Mouse (Mus musculus) hindbrain, postnatal 0 days (tissue): ENCODE results near the gene Cxcr6. TPM values are rescaled to one million over a fixed set of nuclear protein-coding genes. Genes with fewer than 3 reads are reported as not detected.

Experiments
- ATAC-seq: fragments of 200-750 bp; cut with Nextera tagmentation; 2 replicates; pipeline ENCODE4 v1.8.0; 2017; ENCODE audit warnings: mild to moderate bottlenecking, moderate TSS enrichment, moderate library complexity
- DNase-seq: peaks from one replicate; pipeline ENCODE4 v3.0.0-alpha.2; 2015; ENCODE audit warnings: low spot score
- H3K27ac ChIP-seq: fragments of 300-500 bp; sonication (generic); 2 replicates; pipeline ENCODE4 v1.5.1; 2014; ENCODE audit warnings: mild to moderate bottlenecking
- H3K27me3 ChIP-seq: fragments of 300-500 bp; sonication (generic); 2 replicates; pipeline ENCODE4 v1.6.1; 2014; ENCODE audit warnings: low read length, mixed read lengths; ENCODE audit not compliant: insufficient read depth
- H3K36me3 ChIP-seq: fragments of 300-500 bp; sonication (generic); 2 replicates; pipeline ENCODE4 v1.6.1; 2014; ENCODE audit warnings: low read length, mixed read lengths; ENCODE audit not compliant: insufficient read depth
- H3K4me1 ChIP-seq: fragments of 300-500 bp; sonication (generic); 2 replicates; pipeline ENCODE4 v1.6.1; 2014; ENCODE audit warnings: antibody characterized with exemption, low read length, mixed read lengths; ENCODE audit not compliant: insufficient read depth
- H3K4me2 ChIP-seq: fragments of 300-500 bp; sonication (generic); 2 replicates; pipeline ENCODE4 v1.6.1; 2014; ENCODE audit warnings: low read depth, mild to moderate bottlenecking, low read length, moderate library complexity, mixed read lengths
- H3K4me3 ChIP-seq: fragments of 300-500 bp; sonication (generic); 2 replicates; pipeline ENCODE4 v1.5.1; 2014; ENCODE audit warnings: low read length
- H3K9ac ChIP-seq: fragments of 300-500 bp; sonication (generic); replicated peaks from 2 replicates; pipeline ENCODE4 v1.6.1; 2014; ENCODE audit warnings: mild to moderate bottlenecking, low read length, moderate library complexity, mixed read lengths
- H3K9me3 ChIP-seq: fragments of 300-500 bp; sonication (generic); 2 replicates; pipeline ENCODE4 v1.6.1; 2016; ENCODE audit warnings: low read length, mixed read lengths
- CTCF ChIP-seq: IDR thresholded peaks from 2 replicates; pipeline ENCODE4 v1.5.1; 2016; ENCODE audit warnings: antibody characterized with exemption, control low read depth, low read depth
- WGBS: fragments of 180-500 bp; shearing (Covaris S2); extraction: QIAGEN DNeasy Blood & Tissue Kit; methylation state at CpG from one replicate; pipeline ENCODE4 v1.1.7; 2014; 5-methylcytosine and 5-hydroxymethylcytosine counted together
- polyA plus RNA-seq: library from polyadenylated mRNA; unstranded; fragments of >200 nt; fragmentation: Nextera tagmentation; extraction: Ambion mirVana; gene quantifications from 2 replicates; pipeline ENCODE4 v1.2.1, GENCODE M21; 2015
- total RNA-seq: library from RNA; depleted of rRNA; stranded (reverse); fragments of >200 nt; gene quantifications from 2 replicates; pipeline ENCODE4 v1.2.3, GENCODE M21; 2014

Cxcr6 gene
- total and polyA plus RNA-seq, 2 experiments from 2014 or later, result not detected

- no peak for ATAC-seq
- Histone ChIP-seq H3K27me3 (no peaks in the 10 kb centered on the region), H3K36me3 (peaks cover 33% of the 10 kb centered on the region; the same call in 1 of the 2 replicates), H3K27ac (no peak overlapping the region), H3K9me3 (no peaks in the 10 kb centered on the region), H3K9ac (no peak overlapping the region), H3K4me2 (no peak overlapping the region), H3K4me1 (no peaks in the 10 kb centered on the region), H3K4me3 (no peak overlapping the region)
- no peak for TF ChIP-seq CTCF
- 77% methylated on average over 4 of the region's 4 CpGs for WGBS
- no peak for DNase-seq
These were observed 8.5 kb downstream of the Cxcr6 start for GRCm38 (mm10) chr9:123814821-123815220.

DNA sequence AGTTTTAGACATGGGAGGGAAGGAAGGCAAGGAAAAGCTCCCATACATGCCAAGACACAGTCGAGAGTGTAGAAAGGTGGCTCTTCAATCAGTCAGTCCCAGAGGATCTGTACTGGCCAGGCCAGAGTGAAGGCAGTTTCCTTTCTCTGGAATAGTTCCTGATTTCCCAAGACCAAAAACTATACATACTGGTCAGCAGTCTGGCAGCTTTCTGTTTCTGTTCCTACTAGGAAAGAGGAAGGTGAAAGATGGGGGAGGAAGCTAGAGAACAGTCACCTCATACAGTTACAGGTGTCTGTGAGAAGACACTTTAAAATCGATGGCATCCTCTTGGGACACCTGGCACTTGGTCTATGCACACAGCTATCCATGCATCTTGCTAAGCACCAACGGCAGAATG lies 9.2 kb downstream of the Cxcr6 start:
- Histone ChIP-seq H3K4me1 (no peaks in the 10 kb centered on the region), H3K27me3 (no peaks in the 10 kb centered on the region), H3K36me3 (peaks cover 33% of the 10 kb centered on the region; the same call in 1 of the 2 replicates), H3K27ac (no peak overlapping the region), H3K9ac (no peak overlapping the region), H3K9me3 (no peaks in the 10 kb centered on the region), H3K4me2 (no peak overlapping the region), H3K4me3 (no peak overlapping the region)
- DNase-seq (no peak), ATAC-seq (no peak)
- 91% methylated on average over 3 of the region's 3 CpGs for whole genome bisulfite sequencing
- TF ChIP-seq CTCF, result no peak

- H3K27ac ChIP-seq, result no peak overlapping the region
These were observed 9.7 kb downstream of the Cxcr6 start for GRCm38 (mm10) chr9:123815996-123816395.

DNA sequence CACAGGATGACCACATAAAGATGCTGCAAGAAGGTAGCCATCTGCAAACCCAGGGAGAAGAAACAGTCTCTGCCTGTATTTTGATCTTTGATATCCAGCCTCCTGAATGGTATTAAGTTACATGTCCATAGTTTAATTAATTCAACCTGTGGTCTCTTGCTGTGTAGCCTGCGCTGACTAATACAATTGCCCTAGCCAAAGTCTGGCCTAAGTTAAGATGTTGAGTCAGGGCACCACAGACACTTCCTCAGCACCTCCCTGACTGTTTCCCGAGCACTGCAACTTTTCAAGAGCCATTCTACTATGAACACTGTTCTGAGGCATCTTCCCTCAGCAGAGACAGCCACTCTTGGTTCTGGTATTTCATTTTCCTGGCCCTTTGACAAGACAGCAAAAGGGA lies 12.3 kb downstream of the Cxcr6 start:
- no peak overlapping the region for H3K4me3 ChIP-seq
- no peaks in the 10 kb centered on the region for H3K27me3 ChIP-seq
- no peak for TF ChIP-seq CTCF
- ATAC-seq (no peak), DNase-seq (no peak)
- no peak overlapping the region for H3K9ac ChIP-seq
- no peak overlapping the region for H3K27ac ChIP-seq
- 85% methylated on average over 2 of the region's 2 CpGs for WGBS
- H3K9me3 ChIP-seq, result no peaks in the 10 kb centered on the region
- H3K4me2 ChIP-seq, result no peak overlapping the region
- H3K36me3 ChIP-seq, result peaks cover 44% of the 10 kb centered on the region; the same call in 1 of the 2 replicates
- H3K4me1 ChIP-seq, result no peaks in the 10 kb centered on the region

More at GRCm38 (mm10) chr9:123815996-123816395, 9.7 kb downstream of the Cxcr6 start:
- Histone ChIP-seq H3K27me3 (no peaks in the 10 kb centered on the region), H3K36me3 (peaks cover 33% of the 10 kb centered on the region; the same call in 1 of the 2 replicates), H3K4me2 (no peak overlapping the region), H3K9me3 (no peaks in the 10 kb centered on the region), H3K4me1 (no peaks in the 10 kb centered on the region), H3K9ac (no peak overlapping the region), H3K4me3 (no peak overlapping the region)
- no peak for TF ChIP-seq CTCF
- DNase-seq (no peak), ATAC-seq (no peak)
- WGBS, result 70% methylated on average over 1 of the region's 1 CpGs

- TF ChIP-seq CTCF, result no peak
- no peak for ATAC-seq
- DNase-seq, result no peak
- Histone ChIP-seq H3K9ac (no peak overlapping the region), H3K27ac (no peak overlapping the region), H3K36me3 (peaks cover 65% of the 10 kb centered on the region), H3K4me3 (no peak overlapping the region), H3K27me3 (no peaks in the 10 kb centered on the region), H3K9me3 (no peaks in the 10 kb centered on the region), H3K4me2 (no peak overlapping the region), H3K4me1 (no peaks in the 10 kb centered on the region)
- WGBS, result 89% methylated on average over 3 of the region's 3 CpGs
These were observed 20.4 kb downstream of the Cxcr6 start for GRCm38 (mm10) chr9:123826631-123827030.

GRCm38 (mm10) chr9:123828916-123829315 lies 22.6 kb downstream of the Cxcr6 start:
- Histone ChIP-seq H3K4me2 (no peak overlapping the region), H3K27ac (no peak overlapping the region), H3K27me3 (no peaks in the 10 kb centered on the region), H3K4me1 (no peaks in the 10 kb centered on the region), H3K36me3 (peaks cover 49% of the 10 kb centered on the region), H3K4me3 (no peak overlapping the region), H3K9ac (no peak overlapping the region), H3K9me3 (no peaks in the 10 kb centered on the region)
- no peak for ATAC-seq
- TF ChIP-seq CTCF, result no peak
- no peak for DNase-seq
- 96% methylated on average over 4 of the region's 4 CpGs for WGBS

DNA sequence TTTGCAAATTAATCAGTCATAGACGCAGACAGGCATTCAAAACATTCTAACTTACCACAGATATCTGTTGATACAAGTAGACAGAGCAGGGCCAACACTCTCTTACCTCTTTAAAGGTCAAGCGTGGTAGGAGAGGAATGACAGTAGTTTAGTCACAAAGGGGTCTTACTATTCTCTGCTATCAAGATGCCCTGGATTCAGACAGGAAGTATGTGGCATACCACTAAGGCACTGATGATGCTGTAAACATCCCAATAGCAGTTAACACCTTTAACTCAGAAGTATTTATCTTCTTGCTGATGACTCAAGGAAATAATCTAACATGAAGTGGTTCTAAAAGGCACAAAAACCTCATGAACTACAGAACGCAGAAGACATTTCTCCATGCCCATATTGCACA lies 29.6 kb downstream of the Cxcr6 start:
- Histone ChIP-seq H3K4me1 (no peaks in the 10 kb centered on the region), H3K27me3 (no peaks in the 10 kb centered on the region), H3K9me3 (no peaks in the 10 kb centered on the region), H3K4me2 (no peak overlapping the region), H3K27ac (no peak overlapping the region), H3K4me3 (no peak overlapping the region), H3K36me3 (peaks cover 19% of the 10 kb centered on the region; the same call in 1 of the 2 replicates), H3K9ac (no peak overlapping the region)
- WGBS, result 96% methylated on average over 3 of the region's 3 CpGs
- no peak for ATAC-seq
- TF ChIP-seq CTCF, result no peak
- no peak for DNase-seq
